Mouse (Mus musculus): ENCODE results near the gene Gcc1. TPM values are rescaled to one million over a fixed set of nuclear protein-coding genes. Genes with fewer than 3 reads are reported as not detected.

The Gcc1 gene
- total and polyA plus RNA-seq, 2 experiments from 2014 or later: 4.2 to 6.4 TPM

DNA sequence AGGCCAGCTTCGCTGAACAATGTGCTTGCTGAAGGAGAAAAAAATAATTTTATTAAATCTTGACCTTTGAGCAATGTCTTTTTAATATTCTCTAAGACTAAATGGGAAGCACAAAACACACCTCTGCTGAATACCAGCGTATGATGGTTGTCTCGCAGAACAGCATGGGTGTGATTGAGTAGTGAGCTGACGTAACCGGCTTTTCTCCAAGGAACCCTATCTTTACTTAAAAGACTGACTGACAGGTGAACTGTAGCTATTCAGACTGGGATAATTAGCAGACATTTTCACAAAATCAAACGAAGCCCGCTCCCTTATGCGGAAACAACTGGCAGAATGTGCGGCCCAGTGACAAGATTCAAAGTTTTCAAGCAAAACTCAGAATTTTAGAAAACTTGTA is 60.6 kb downstream of the Gcc1 start:
- Histone ChIP-seq H3K9me3 (replicated peaks; ENCODE audit: control insufficient read depth, low read length) (no peaks in the 10 kb centered on the region), H3K9ac (replicated peaks; ENCODE audit: low read depth, low read length) (no peak overlapping the region), H3K4me1 (ENCODE audit: control insufficient read depth, insufficient read depth) (no peaks in the 10 kb centered on the region), H3K36me3 (replicated peaks; ENCODE audit: control insufficient read depth, insufficient read depth, low read length) (no peaks in the 10 kb centered on the region), H3K27me3 (ENCODE audit: control insufficient read depth, insufficient read depth, low read length) (no peaks in the 10 kb centered on the region), H3K4me3 (ENCODE audit: low read depth, low read length) (no peak overlapping the region), H3K4me2 (ENCODE audit: low read depth, low read length) (no peak overlapping the region), H3K27ac (ENCODE audit: low read depth) (no peak overlapping the region)
- TF ChIP-seq CTCF (IDR thresholded peaks at IDR 0.05; ENCODE audit: low read depth) (no peak), EP300 (IDR thresholded peaks at IDR 0.05; ENCODE audit: low read depth) (no peak)
- WGBS: 87% methylated on average over 9 of the region's 9 CpGs
- no peak for ATAC-seq (ENCODE audit: insufficient read depth, low read depth)
- DNase-seq (ENCODE audit: low spot score): no peak

Other genes with a start within 250 kb of the Gcc1 start
- gene Zfp800, start 30.4 kb downstream of the Gcc1 start, total RNA-seq (2014; rRNA removed; ENCODE audit: low replicate concordance): 18.6 and 19.5 TPM in 2 replicates
- 11.0 and 12.7 TPM in 2 replicates for gene Zfp800, start 30.4 kb downstream of the Gcc1 start, polyA plus RNA-seq (2015; fragmentation: Nextera tagmentation; extraction: Ambion mirVana)
- 219 and 253 TPM in 2 replicates for gene Arf5, start 4.8 kb downstream of the Gcc1 start, total RNA-seq (2014; rRNA removed; ENCODE audit: low replicate concordance)
- 235 and 240 TPM in 2 replicates for gene Arf5, start 4.8 kb downstream of the Gcc1 start, polyA plus RNA-seq (2015; fragmentation: Nextera tagmentation; extraction: Ambion mirVana)
- gene Fscn3, start 601 bp downstream of the Gcc1 start, total RNA-seq (2014; rRNA removed; ENCODE audit: low replicate concordance): not detected in 2 replicates
- not detected in 2 replicates for gene Fscn3, start 601 bp downstream of the Gcc1 start, polyA plus RNA-seq (2015; fragmentation: Nextera tagmentation; extraction: Ambion mirVana)
- not detected in 2 replicates for gene Pax4, start 21.0 kb upstream of the Gcc1 start, total RNA-seq (2014; rRNA removed; ENCODE audit: low replicate concordance)
- not detected in 2 replicates for gene Pax4, start 21.0 kb upstream of the Gcc1 start, polyA plus RNA-seq (2015; fragmentation: Nextera tagmentation; extraction: Ambion mirVana)
- gene Snd1, start 46.7 kb upstream of the Gcc1 start, total RNA-seq (2014; rRNA removed; ENCODE audit: low replicate concordance): 101 and 120 TPM in 2 replicates
- gene Snd1, start 46.7 kb upstream of the Gcc1 start, polyA plus RNA-seq (2015; fragmentation: Nextera tagmentation; extraction: Ambion mirVana): 52.2 and 54.7 TPM in 2 replicates

Measured in heart, postnatal 0 days (tissue).